Mouse (Mus musculus) kidney, adult 18-20 months (tissue): Measurements from ENCODE around the gene Plk5.
"Not testable (repeated sequence)": the region's sequence is repeated elsewhere in the genome, so short reads cannot be mapped to it uniquely, and the experiment has no call there.

Source experiments
- DNase-seq: peaks from one replicate; pipeline ENCODE4 v3.0.0; 2021

Plk5 gene

DNA sequence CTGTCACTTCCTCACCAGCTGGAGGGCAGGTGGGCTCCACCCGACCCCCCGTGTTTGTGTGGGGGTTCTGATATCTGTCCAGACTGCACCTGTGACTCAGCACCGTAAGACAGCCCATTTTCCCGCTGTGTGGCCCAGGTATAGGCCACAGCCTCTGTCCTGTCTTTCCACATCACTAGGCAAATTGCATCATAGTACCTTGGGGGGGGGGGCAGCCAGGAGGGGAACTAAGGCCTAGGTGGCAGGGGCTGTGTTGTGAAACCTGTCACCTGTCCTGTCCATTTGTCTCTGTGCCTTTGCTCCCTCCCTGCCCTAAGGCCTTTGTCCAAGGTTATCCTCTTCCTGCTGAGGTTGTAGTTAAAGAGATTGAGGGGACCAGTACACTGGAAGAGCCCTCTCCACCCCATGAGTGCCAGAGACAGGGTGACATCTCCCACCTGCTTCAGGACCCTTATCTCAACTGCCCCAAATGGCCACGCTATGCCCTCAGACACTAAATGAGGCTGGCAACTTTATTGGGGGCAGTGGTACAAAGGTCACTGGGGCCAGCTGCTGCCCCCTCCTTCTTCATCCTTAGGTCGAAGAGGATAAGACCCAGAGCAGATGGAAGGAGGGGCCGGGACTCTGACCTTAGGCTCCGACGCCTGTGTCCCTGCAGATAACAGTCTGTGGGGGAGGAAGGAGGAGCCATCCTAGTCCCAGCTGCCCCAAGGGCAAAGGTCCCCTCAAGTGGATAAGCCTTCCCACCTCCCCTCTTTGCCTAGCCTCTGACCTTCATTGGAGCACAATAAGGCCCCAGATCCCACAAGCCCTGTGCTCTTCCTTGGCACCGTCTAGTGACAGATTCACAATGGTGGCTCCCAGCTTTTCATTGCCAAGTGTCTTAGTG is 24.4 kb upstream of the Plk5 start:
- no peak for DNase-seq

DNA sequence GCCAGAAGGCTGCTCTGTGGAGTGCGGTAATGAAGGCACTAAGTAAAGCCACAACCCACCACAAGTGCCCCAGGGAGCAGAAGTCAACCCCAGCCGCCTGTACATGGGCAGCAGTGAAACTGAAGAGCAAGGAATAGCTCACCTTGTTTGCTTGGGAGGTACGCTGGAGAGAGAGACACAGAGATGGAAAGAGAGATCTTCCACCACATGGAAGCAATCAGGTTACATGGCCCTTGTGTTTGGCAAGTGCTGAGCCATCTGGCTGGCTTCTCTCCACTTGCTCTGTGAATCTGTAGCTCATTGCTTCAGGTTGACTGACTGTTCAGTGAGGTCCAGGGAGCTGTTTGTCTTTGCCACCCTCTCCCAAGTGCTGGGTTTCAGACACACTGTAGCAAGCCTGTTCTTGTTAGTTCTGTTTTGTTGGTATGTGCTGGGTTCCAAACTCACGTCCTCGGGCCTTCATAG is 23.7 kb upstream of the Plk5 start:
- no peak for DNase-seq

DNA sequence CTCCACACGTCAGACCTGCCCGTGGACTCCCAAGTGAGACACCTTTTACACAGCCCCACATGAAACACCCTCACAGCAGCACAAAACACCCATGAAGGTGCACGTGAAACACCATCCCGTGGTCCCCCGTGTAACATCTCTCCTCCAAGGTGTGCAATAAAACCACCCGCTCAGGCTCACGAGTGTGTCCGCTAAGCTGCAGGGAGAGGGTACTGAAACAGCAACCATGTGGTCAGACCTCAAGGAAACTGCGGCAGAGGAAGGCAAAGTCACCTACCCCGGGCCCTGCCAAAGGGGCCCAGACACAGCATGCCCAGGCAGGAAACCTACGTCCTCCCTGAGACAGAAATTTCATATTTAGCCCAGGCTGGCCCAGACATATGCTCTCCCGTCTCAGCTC is 20.0 kb upstream of the Plk5 start:
- no peak for DNase-seq

DNA sequence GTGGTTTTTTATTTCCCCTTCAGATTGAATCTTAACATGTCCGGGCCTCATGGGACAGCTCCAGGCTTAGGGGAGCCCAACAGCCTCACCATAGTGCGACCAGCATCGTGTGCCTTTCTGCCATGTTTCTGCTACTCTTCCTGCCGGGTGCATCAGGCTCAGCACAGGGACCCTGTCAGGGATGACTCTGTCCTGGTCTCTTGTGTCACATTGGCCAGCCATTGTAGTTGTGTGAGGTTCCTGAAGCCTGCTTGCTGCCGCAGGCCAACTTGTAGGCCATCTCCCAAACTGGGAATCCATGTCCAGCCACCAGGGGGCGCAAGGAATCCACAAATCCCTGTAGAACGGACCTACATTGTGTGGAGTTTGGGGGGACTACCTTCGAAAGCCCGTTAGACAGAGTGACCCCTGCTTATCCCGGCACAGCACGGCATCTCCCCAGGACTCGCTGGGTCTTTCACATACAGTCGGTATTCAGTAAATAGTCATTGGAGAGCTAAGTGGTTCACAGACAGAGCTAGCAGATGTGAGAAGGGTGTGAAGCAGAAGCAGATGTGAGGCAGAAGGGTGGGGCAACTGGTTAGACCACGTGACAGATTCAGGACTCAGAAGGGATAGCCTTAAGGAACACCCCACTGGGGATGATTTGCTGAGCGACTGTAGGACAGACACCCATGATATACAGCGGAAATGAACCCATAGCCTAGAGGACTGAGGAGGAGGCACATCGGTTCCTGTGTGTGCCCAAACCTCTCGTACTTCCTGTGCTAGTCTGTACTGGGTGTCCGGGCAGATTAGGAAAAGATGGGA is 16.1 kb upstream of the Plk5 start:
- DNase-seq: peak; percentile 89

DNA sequence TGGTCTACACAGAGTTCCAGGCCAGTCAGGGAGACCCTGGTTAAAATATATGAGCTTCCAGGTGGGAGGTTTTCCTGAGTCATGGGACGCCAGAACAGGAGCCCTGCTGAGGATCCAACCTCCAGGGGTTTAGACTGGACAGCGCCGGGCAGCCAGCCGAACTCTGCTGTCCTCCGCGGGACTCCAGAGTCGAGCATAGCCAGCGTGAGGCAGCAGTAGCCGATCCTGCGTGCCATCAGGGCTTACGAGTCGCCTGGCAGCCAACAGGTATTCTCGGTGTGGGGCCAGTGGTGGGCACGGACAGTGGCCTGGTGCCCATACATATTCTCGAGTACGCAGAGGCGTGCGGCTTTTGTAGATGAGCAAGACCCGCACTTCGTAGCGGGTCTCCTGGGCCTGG is 15.2 kb upstream of the Plk5 start:
- peak; percentile 10 for DNase-seq

DNA sequence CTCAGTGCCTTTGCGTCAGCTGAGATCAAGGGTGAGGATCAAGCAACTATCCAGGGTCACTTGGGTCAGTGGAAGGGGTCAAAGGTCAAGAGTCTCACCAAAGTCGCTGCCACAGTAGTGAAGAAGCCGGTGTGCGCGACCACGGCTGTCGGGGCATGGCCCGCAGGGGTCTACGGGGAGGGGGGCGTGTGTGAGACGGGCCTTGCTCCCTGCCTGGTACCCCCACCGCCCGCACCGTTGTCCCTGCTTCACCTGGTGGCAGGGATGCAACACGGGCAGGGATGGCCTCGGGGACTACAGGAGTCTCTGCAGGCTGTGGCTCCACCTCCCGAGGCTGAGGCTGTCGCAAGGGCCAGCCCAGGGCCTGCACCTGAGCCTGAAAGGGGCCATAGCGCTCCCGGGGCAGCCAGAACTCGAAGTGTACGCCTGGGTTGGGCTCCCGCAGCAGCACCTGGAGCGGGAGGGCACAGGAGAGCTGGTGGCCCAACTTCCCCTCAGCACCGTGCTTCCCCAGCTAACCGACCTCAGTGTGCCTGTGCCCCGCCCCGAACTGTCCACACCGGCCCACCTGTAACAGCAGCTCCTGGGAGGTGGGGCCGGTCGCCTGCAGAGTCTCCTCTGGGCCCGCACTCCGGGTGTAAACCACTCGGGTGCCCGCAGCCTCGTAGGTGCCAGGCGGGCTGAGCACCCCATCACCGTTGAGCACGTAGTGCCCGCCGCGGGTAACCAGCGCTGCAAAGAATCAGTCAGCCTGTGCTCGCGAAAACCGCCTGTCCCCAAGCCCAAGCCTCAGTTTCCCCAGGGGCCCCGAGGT is 14.6 kb upstream of the Plk5 start:
- DNase-seq: no peak

DNA sequence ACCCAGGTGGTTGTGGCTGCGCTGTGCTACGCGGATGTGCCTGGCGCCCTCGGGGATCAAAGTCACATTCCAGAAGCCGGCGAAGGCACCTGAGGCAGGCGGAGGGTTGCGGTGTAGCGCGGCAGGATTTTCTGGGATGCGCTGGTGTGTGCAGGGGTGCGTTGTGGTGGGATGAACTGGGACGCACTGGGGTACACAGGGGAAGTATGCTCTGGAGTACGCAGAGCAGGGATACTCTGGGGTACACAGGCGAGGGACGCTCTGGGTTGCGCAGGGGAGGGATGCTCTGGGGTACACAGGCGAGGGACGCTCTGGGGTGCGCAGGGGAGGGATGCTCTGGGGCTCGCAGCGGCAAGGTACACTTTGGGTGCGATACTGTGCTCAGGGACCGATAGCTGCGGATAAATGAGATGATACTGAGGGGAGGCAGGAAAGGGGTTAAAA is 13.9 kb upstream of the Plk5 start:
- no peak for DNase-seq

DNA sequence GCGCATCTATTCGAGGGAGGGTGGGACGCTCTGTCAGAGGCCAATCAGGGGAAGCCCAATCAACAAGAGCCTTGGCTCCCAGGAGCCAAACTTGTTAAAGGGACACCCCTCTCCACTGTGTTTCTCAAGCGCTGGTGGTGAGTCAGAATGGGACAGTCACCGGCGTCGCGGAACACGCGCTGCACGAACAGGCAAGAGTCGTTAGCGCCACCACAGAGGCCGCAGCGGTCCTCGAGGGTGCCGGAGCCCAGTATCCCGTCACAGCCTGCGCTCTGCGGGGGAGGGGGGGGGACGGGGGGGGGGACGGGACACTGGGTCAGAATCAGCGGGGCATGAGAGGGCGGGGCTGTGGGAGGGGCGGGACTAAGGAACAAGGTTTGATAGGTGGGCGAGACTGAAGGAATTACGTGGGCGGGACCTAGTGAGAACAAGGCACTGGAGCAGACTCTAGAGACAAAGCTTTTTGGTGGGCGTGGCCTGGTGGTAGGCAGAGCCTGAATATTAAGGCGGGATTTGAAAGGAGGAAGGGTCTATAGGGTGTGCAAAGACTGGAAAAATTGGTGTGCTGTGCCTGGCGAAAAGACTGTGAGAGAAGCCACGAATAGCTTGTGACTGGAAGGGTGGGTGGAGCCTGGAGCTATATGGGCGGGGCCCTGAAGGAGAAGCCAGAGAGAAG is 13.4 kb upstream of the Plk5 start:
- DNase-seq: peak; percentile 39

DNA sequence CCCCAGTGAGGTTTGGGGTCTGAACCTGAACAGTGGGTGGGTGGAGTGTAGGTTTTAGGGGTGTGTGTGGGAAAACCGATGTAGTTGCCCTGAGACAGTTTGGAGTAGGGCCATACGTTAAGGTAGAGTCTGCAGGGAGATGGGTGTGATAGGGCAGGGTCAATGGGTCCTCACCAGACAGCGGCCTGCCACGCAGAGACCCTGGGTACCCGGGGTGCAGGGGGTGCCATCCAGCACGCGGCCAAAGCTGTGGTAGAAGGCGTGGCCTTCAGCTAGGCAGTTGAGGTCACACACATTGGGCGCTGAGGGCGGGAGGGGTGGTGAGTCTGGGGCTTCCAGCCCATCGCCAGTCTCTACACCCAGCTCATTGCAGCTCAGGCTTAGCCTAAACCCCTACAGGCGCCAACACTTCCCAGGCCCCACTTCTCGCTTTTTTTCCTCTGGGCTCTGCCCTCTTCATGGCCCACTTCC is 12.8 kb upstream of the Plk5 start:
- DNase-seq: no peak

DNA sequence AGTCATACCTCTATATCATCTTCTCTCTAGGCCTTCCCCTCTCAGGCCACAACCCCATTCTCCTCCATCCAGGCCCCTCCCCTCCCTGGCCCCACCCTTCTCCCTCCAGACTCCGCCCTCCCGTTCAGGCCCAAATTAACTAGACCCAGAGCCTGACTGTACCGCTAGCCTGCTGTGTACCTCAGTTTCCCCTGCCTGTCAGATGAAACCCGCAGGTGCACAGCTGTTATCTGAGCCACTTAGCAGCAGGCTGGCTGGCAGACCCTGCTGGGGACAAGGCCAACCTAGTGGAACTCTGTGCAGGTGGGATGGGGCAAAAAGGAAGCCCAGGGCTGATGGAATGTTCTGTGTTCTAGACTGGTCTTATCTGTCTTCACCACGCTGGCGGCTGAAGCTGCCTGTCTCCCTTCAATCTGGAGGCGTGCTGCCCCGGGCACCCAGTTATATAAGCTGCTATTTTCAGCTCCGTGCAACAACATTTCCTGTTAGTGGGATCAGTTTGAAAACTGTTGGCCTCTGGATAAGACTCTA is 12.1 kb upstream of the Plk5 start:
- DNase-seq: peak; percentile 26

DNA sequence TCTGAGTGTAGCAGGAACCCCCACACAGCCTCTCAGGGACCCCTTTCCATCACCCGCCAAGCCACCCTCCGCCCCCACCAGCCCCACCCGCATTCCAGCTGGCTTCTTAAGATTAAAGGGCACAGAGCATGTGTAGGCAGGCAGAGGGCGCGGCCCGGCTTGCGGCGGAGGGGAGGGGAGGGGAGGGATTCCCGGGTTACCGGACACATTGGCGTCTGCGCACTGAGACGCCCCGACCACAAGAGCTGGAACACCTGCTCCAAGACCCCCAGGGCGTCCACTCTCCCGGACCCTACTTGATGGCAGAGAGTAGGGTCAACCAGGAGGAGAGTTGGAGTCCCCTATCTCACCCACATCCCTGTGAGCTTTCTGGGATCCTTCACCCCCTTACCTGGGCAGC is 11.1 kb upstream of the Plk5 start:
- DNase-seq: peak; percentile 21

DNA sequence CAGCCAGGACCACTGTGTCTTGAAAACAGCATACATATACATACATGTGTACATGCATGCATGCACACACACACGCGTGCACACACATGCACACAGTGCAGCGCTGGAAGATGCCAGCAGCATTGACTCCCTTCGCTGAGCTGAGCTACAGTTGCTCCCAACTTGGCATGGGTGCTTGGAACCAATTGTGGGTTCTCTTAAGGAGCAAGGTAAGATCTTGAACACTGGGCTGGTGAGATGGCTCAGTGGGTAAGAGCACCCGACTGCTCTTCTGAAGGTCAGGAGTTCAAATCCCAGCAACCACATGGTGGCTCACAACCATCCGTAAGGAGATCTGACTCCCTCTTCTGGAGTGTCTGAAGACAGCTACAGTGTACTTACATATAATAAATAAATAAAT is 10.3 kb upstream of the Plk5 start:
- DNase-seq: not testable (repeated sequence)

DNA sequence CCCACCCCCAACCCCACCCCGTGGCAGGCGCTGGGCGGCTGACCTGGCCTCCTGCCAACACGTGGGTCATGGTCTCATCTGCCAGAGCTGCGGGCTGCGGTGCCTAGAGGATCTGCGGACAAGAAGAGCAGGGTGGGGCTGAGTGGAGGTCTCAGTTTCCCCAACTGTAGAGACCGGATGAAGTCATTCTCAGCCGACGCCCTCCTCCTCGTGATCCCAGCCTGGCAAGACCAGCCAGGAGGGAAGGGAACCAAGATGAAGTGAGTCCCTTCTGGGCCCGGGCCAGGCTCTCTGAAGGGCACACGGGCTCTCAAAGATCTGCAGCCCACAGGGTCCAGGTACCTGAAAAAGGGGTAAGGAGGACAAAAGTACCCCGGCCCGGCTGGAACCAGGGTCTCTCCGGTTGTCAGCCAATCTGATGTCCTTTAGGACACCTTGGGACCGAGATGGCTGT is 8.7 kb upstream of the Plk5 start:
- DNase-seq: peak; percentile 18

DNA sequence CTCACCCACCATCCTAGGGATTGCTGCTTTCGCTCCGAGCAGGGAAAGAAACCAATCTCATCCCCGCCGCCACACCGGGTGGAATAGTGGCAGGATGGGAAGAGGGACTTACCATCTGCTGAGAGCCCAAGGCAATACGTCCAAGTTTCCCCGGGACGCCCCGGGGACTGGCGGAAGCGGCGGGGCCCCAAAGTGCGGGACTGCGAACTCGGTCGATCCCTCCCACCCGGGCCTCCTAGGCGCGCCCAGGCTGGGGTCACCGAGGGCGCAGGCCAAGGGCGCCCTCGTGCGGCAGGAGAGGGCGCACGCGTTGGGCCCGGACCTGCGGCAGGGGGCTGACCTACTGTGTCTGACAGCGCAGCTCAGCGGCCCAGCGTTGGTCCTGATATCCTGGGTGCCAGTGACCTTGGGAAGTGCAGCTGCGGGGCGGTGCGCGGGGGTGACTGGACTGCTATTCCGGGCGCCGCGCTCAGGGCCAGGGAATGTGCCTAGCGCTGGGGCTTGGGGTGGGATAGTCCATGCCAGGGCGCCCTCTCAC is 7.9 kb upstream of the Plk5 start, which contains the start of gene Adamtsl5:
TSS of gene Adamtsl5 (minus strand) at position 169 of the 538 bp plus-strand sequence.
- peak; percentile 62 for DNase-seq

DNA sequence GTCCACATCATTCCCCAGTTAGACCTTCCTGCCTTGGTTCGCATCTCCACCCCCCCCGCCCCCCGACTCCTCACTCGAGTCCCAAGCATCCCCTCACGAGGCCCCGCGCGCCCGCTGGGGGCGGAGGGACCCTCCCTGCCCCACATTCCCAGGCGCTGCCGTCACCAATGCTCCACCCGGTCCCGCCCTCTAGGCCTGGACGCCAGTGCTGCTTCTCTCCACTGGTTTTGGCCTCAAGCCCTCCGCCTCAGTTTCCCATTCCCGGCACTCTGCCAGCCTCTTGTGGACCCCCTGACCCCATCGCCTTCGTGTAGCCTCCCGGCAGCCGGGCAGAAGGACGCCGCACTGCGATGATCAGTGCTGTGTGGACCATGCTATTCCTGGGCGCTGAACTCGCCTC is 7.3 kb upstream of the Plk5 start:
- DNase-seq: no peak

DNA sequence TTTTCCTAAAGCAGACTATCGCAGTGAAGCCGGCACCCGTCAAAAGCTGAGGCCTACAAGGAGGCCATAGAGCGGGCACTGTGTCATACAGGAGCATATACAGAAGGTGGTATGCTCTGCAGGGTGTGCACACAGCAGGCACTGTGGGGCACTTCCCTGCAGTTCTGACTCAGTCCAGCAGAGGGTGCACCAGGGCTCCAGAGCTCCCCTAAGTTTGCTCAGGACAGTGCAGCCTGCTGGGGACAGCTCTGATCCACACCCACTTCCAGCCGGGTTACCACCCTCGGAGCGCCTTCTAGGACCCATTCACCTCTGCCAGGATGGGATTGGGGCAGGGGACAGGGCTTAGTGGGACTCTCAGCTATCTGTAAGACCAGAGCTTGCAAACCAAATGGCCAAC is 6.0 kb upstream of the Plk5 start:
- peak; percentile 92 for DNase-seq

DNA sequence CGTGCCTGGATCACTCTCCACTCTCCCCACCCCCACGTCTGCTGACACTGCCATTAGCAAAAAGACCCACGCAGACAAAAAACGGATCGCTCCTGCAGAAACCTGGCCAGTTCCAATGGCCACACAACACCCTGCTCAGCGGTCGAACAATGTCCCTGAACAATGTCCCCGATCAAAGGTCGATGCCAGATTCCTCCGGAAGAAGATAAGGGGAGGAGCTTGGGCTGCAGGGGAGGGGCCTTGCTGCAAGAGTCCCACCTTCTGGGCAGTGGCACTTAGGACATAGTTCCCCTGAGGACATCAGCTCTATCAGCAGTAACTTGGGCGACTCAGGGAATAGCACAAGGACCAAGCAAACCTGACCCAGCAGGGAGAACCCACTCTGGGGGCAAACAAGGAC is 4.4 kb upstream of the Plk5 start:
- peak; percentile 63 for DNase-seq

DNA sequence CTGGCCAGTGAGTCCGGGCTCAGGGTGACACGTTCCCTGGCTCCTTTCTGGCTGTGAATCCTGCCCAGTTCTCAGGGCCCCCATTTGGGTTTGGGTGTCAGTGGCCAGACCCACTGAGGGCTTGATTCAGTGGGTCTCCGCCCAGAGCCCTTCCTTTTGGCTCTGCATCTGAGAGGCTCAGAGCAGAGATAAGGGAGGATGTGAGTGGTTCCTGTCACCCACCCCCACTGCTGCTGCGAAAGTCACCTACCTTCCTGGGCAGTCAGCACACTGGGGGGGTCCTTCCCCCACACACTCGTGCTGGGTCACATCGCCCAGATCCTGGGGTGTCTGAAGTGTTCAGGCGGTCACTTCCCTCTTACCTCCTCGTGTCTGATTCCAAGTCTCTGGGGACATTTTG is 3.5 kb upstream of the Plk5 start:
- no peak for DNase-seq

DNA sequence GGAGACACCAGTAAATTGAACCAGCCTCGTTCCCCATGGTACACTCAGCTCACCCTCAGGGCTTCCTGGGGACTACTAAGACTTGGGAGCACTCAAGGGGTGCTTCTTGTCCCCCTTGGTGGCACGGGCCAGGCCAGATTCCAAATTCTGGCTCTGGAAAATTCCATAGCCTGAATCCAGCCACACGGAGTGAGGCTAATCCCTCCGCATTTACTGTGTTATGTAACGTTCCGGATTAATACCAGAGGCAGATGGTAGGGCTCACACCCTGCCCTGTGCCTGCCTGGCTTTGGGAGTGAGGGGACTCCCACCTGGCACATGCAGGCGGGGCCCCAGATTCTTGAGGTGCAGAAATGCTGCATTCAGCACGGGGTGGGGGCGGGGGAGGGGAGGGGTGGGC is 828 bp upstream of the Plk5 start:
- DNase-seq: no peak

DNA sequence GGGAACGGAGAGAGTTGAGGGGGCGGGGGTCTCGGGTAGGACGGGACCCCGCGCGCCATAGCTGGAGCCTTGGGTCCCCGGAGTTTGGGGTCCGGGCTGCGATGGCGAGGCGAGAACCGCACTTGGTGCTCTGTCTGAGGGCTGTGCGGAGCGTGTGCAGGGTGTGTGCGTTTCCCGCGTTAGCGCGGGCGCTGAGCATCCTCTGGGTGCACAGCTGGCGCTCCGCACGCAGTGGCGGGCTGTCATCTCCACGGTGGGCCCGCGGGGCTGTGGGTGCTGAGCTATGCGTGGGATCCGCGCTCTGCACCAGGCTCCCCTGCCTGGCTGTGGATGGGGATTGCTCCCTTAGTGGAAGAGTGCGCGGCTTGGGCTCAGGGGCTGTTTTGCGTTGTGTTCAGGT is 478 bp downstream of the Plk5 start:
- DNase-seq: no peak

DNA sequence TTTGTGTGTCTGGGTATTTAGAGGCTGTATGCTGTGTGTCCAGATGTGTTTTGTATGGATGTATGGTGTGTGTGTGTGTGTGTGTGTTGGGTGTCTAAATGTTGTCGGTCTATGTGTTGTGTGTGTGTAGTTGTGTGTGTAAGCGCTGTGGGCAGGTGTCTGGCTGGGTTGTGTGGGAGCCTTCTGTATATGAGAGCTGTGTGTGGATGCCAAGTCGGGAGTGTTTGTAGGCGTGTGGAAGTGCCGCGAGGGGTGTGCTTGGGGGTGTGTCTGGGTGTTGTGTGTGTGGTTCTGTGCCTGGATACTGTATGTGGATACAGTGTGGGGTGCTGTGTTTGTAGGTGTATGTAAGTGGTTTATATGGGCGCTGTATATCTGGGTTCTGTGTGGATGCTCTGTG is 1.1 kb downstream of the Plk5 start:
- DNase-seq: no peak
